Mouse (Mus musculus): ENCODE data around the gene Tmigd3.

Gene Tmigd3

GRCm38 (mm10) chr3:105932240-105933071 lies 61.8 kb downstream of the Tmigd3 start, which contains the start of gene I830077J02Rik:
TSS of gene I830077J02Rik (minus strand) at chr3:105932664.
- no peak for DNase-seq (ENCODE audit: low spot score in 2 of 2)

GRCm38 (mm10) chr3:105933926-105934325 lies 63.2 kb downstream of the Tmigd3 start:
- DNase-seq (ENCODE audit: low spot score in 2 of 2): no peak

GRCm38 (mm10) chr3:105935033-105935432 lies 64.3 kb downstream of the Tmigd3 start:
- DNase-seq (ENCODE audit: low spot score in 2 of 2): peak; percentile 53 to 58

GRCm38 (mm10) chr3:105936111-105936510 lies 65.4 kb downstream of the Tmigd3 start:
- no peak for DNase-seq (ENCODE audit: low spot score in 2 of 2)

- no peak for DNase-seq (ENCODE audit: low spot score in 2 of 2)
Measured at GRCm38 (mm10) chr3:105951348-105951747, 80.6 kb downstream of the Tmigd3 start.

- no peak for DNase-seq (ENCODE audit: low spot score in 2 of 2)
Measured at GRCm38 (mm10) chr3:105957235-105957634, 86.5 kb downstream of the Tmigd3 start.

GRCm38 (mm10) chr3:105958204-105958603 lies 87.5 kb downstream of the Tmigd3 start:
- no peak for DNase-seq (ENCODE audit: low spot score in 2 of 2)

- peak; percentile 98 for DNase-seq (ENCODE audit: low spot score in 2 of 2)
Measured at GRCm38 (mm10) chr3:105958974-105959580, 88.4 kb downstream of the Tmigd3 start, which contains the start of gene Wdr77. TSS of gene Wdr77 (plus strand) at chr3:105959369.

GRCm38 (mm10) chr3:105959585-105959984 lies 88.9 kb downstream of the Tmigd3 start:
- DNase-seq (ENCODE audit: low spot score in 2 of 2): peak in 1 of 2 experiments; percentile 66

- no peak for DNase-seq (ENCODE audit: low spot score in 2 of 2)
Measured at GRCm38 (mm10) chr3:105959999-105960398, 89.3 kb downstream of the Tmigd3 start, which contains the start of gene Atp5f1. TSS of gene Atp5f1 (minus strand) at chr3:105960099.

GRCm38 (mm10) chr3:105960700-105961099 lies 90.0 kb downstream of the Tmigd3 start:
- DNase-seq (ENCODE audit: low spot score in 2 of 2): no peak

- no peak for DNase-seq (ENCODE audit: low spot score in 2 of 2)
Measured at GRCm38 (mm10) chr3:105971831-105972446, 101.2 kb downstream of the Tmigd3 start.

GRCm38 (mm10) chr3:105973411-105973810 lies 102.7 kb downstream of the Tmigd3 start, which contains the start of gene Ovgp1:
TSS of gene Ovgp1 (plus strand) at chr3:105973711.
- no peak for DNase-seq (ENCODE audit: low spot score in 2 of 2)

Data from right cerebral cortex, postnatal 10 days (tissue).